Mouse (Mus musculus) liver, embryonic 16.5 days (tissue): Measurements from ENCODE around the gene Cldn11. TPM values are rescaled to one million over a fixed set of nuclear protein-coding genes. Genes with fewer than 3 reads are reported as not detected.

Experiments used
- ATAC-seq: fragments of 200-750 bp; cut with Nextera tagmentation; 2 replicates; pipeline ENCODE4 v1.8.0; 2017; ENCODE audit warnings: low read depth, mild to moderate bottlenecking, moderate number of reproducible peaks, moderate library complexity
- H3K27ac ChIP-seq: fragments of 300-500 bp; sonication (generic); 2 replicates; pipeline ENCODE4 v1.5.1; 2014; ENCODE audit warnings: mild to moderate bottlenecking, low read length
- H3K27me3 ChIP-seq: fragments of 300-500 bp; sonication (generic); 2 replicates; pipeline ENCODE4 v1.6.1; 2014; ENCODE audit warnings: low read depth, low read length, mixed read lengths; ENCODE audit not compliant: control insufficient read depth, insufficient read depth
- H3K36me3 ChIP-seq: fragments of 300-500 bp; sonication (generic); 2 replicates; pipeline ENCODE4 v1.6.1; 2014; ENCODE audit warnings: mild to moderate bottlenecking; ENCODE audit not compliant: control insufficient read depth, insufficient read depth
- H3K4me1 ChIP-seq: fragments of 300-500 bp; sonication (generic); 2 replicates; pipeline ENCODE4 v1.6.1; 2014; ENCODE audit warnings: low read depth, low read length, mixed read lengths; ENCODE audit not compliant: control insufficient read depth
- H3K4me2 ChIP-seq: fragments of 300-500 bp; sonication (generic); 2 replicates; pipeline ENCODE4 v1.6.1; 2014; ENCODE audit warnings: low read depth, low read length, mixed read lengths
- H3K4me3 ChIP-seq: fragments of 300-500 bp; sonication (generic); 2 replicates; pipeline ENCODE4 v1.5.1; 2014; ENCODE audit warnings: low read depth, mild to moderate bottlenecking, low read length
- H3K9ac ChIP-seq: fragments of 300-500 bp; sonication (generic); 2 replicates; pipeline ENCODE4 v1.6.1; 2014; ENCODE audit warnings: low read depth, low read length
- H3K9me3 ChIP-seq: fragments of 300-500 bp; sonication (generic); replicated peaks from 2 replicates; pipeline ENCODE4 v1.6.1; 2016; ENCODE audit warnings: low read length; ENCODE audit not compliant: control insufficient read depth
- WGBS: fragments of 180-500 bp; shearing (Covaris S2); extraction: QIAGEN DNeasy Blood & Tissue Kit; methylation state at CpG from one replicate; pipeline ENCODE4 v1.1.7; 2014; ENCODE audit not compliant: insufficient replicate concordance; 5-methylcytosine and 5-hydroxymethylcytosine counted together
- polyA plus RNA-seq: library from polyadenylated mRNA; unstranded; fragments of >200 nt; fragmentation: Nextera tagmentation; extraction: Ambion mirVana; gene quantifications from 2 replicates; pipeline ENCODE4 v1.2.1, GENCODE M21; 2015

Cldn11 gene
- 0.13 and 0.21 TPM in 2 replicates for polyA plus RNA-seq

- H3K27me3 ChIP-seq = peaks cover 20% of the 10 kb centered on the region
- under 1% methylated on average over 33 of the region's 33 CpGs for WGBS
- peaks cover 2% of the 10 kb centered on the region; the same call in 1 of the 2 replicates for H3K4me1 ChIP-seq
- peak; percentile 41; the same call in 1 of the 2 replicates for ATAC-seq
- H3K36me3 ChIP-seq = no peaks in the 10 kb centered on the region
- peak within 1 kb of the TSS; percentile 55 for H3K4me2 ChIP-seq
- peak within 1 kb of the TSS; percentile 38 for H3K4me3 ChIP-seq
- H3K9ac ChIP-seq = no peak within 1 kb of the TSS
- no peak within 1 kb of the TSS for H3K27ac ChIP-seq
- H3K9me3 ChIP-seq = no peaks in the 10 kb centered on the region
Observed at GRCm38 (mm10) chr3:31149706-31150105, at the start of gene Cldn11. Gene Cldn11 (plus strand): TSS chr3:31149920.

- H3K4me3 ChIP-seq = no peak overlapping the region
- WGBS = 56% methylated on average over 5 of the region's 5 CpGs
- H3K9me3 ChIP-seq = no peaks in the 10 kb centered on the region
- peaks cover 5% of the 10 kb centered on the region; the same call in 1 of the 2 replicates for H3K27me3 ChIP-seq
- no peak for ATAC-seq
- H3K27ac ChIP-seq = no peak overlapping the region
- no peak overlapping the region for H3K9ac ChIP-seq
- H3K4me1 ChIP-seq = peaks cover 8% of the 10 kb centered on the region
- no peaks in the 10 kb centered on the region; the same call in 1 of the 2 replicates for H3K36me3 ChIP-seq
- no peak overlapping the region for H3K4me2 ChIP-seq
Observed at GRCm38 (mm10) chr3:31100026-31100425, 49.7 kb upstream of the Cldn11 start.

- Histone ChIP-seq H3K4me2 (no peak overlapping the region), H3K27ac (no peak overlapping the region), H3K27me3 (peaks cover under 1% of the 10 kb centered on the region; the same call in 1 of the 2 replicates), H3K9ac (no peak overlapping the region), H3K4me1 (peaks cover 2% of the 10 kb centered on the region), H3K9me3 (no peaks in the 10 kb centered on the region), H3K36me3 (no peaks in the 10 kb centered on the region; the same call in 1 of the 2 replicates), H3K4me3 (no peak overlapping the region)
- ATAC-seq = no peak
- WGBS = 81% methylated on average over 3 of the region's 3 CpGs
Observed at GRCm38 (mm10) chr3:31100802-31101201, 48.9 kb upstream of the Cldn11 start.

- WGBS = 51% methylated on average over 6 of the region's 6 CpGs
- Histone ChIP-seq H3K4me1 (peaks cover 4% of the 10 kb centered on the region; the same call in 1 of the 2 replicates), H3K27me3 (no peaks in the 10 kb centered on the region), H3K36me3 (no peaks in the 10 kb centered on the region), H3K9ac (no peak overlapping the region), H3K4me2 (no peak overlapping the region), H3K9me3 (no peaks in the 10 kb centered on the region), H3K4me3 (no peak overlapping the region), H3K27ac (no peak overlapping the region)
- no peak for ATAC-seq
Observed at GRCm38 (mm10) chr3:31104936-31105335, 44.8 kb upstream of the Cldn11 start.

- Histone ChIP-seq H3K9ac (no peak overlapping the region), H3K36me3 (no peaks in the 10 kb centered on the region), H3K4me1 (peaks cover 4% of the 10 kb centered on the region; the same call in 1 of the 2 replicates), H3K4me2 (no peak overlapping the region), H3K27me3 (no peaks in the 10 kb centered on the region), H3K9me3 (no peaks in the 10 kb centered on the region), H3K4me3 (no peak overlapping the region), H3K27ac (no peak overlapping the region)
- 63% methylated on average over 6 of the region's 6 CpGs for WGBS
- ATAC-seq = no peak
Observed at GRCm38 (mm10) chr3:31106597-31106996, 43.1 kb upstream of the Cldn11 start.

GRCm38 (mm10) chr3:31107674-31108073 lies 42.0 kb upstream of the Cldn11 start:
- Histone ChIP-seq H3K27me3 (no peaks in the 10 kb centered on the region), H3K4me1 (peaks cover 4% of the 10 kb centered on the region; the same call in 1 of the 2 replicates), H3K36me3 (no peaks in the 10 kb centered on the region), H3K4me3 (no peak overlapping the region), H3K4me2 (no peak overlapping the region), H3K9me3 (no peaks in the 10 kb centered on the region), H3K27ac (no peak overlapping the region), H3K9ac (no peak overlapping the region)
- WGBS = 70% methylated on average over 4 of the region's 4 CpGs
- ATAC-seq = no peak

- no peak for ATAC-seq
- Histone ChIP-seq H3K4me3 (no peak overlapping the region), H3K36me3 (no peaks in the 10 kb centered on the region; the same call in 1 of the 2 replicates), H3K9ac (no peak overlapping the region), H3K4me2 (no peak overlapping the region), H3K27me3 (no peaks in the 10 kb centered on the region), H3K4me1 (peaks cover 4% of the 10 kb centered on the region; the same call in 1 of the 2 replicates), H3K27ac (no peak overlapping the region), H3K9me3 (no peaks in the 10 kb centered on the region)
- WGBS = 58% methylated on average over 3 of the region's 3 CpGs
Observed at GRCm38 (mm10) chr3:31109108-31109507, 40.6 kb upstream of the Cldn11 start.

GRCm38 (mm10) chr3:31123098-31123497 lies 26.6 kb upstream of the Cldn11 start:
- peaks cover under 1% of the 10 kb centered on the region; the same call in 1 of the 2 replicates for H3K36me3 ChIP-seq
- H3K27ac ChIP-seq = no peak overlapping the region
- H3K9me3 ChIP-seq = no peaks in the 10 kb centered on the region
- no peaks in the 10 kb centered on the region for H3K4me1 ChIP-seq
- ATAC-seq = peak; percentile 69; the same call in 1 of the 2 replicates
- no peak overlapping the region for H3K9ac ChIP-seq
- no peak overlapping the region for H3K4me3 ChIP-seq
- no peak overlapping the region for H3K4me2 ChIP-seq
- WGBS = 72% methylated on average over 4 of the region's 4 CpGs
- H3K27me3 ChIP-seq = no peaks in the 10 kb centered on the region

GRCm38 (mm10) chr3:31126303-31126702 lies 23.4 kb upstream of the Cldn11 start:
- no peak overlapping the region for H3K9ac ChIP-seq
- no peak for ATAC-seq
- H3K4me3 ChIP-seq = no peak overlapping the region
- H3K36me3 ChIP-seq = no peaks in the 10 kb centered on the region
- H3K4me1 ChIP-seq = no peaks in the 10 kb centered on the region
- 38% methylated on average over 4 of the region's 4 CpGs for WGBS
- no peaks in the 10 kb centered on the region for H3K27me3 ChIP-seq
- no peaks in the 10 kb centered on the region for H3K9me3 ChIP-seq
- H3K4me2 ChIP-seq = no peak overlapping the region
- no peak overlapping the region for H3K27ac ChIP-seq
